Mouse (Mus musculus): Measurements from ENCODE around the gene Npc2. TPM values are rescaled to one million over a fixed set of nuclear protein-coding genes. Genes with fewer than 3 reads are reported as not detected.
A peak's percentile ranks its signal among the peaks of the same experiment; 100 is the strongest.

Npc2 gene
- total RNA-seq, 2 experiments from 2014 or later = 25.9 to 28.2 TPM

- no peak for TF ChIP-seq CTCF (conservative IDR thresholded peaks at IDR 0.05)
- no peak for DNase-seq (ENCODE audit: low spot score in 2 of 2)
- Histone ChIP-seq H3K27ac (no peak overlapping the region), H3K4me3 (no peak overlapping the region)
Observed at GRCm38 (mm10) chr12:84805228-84805842, 32.4 kb upstream of the Npc2 start.

GRCm38 (mm10) chr12:84802625-84803024 is 29.7 kb upstream of the Npc2 start:
- no peak overlapping the region for H3K27ac ChIP-seq
- TF ChIP-seq CTCF (conservative IDR thresholded peaks at IDR 0.05) = no peak
- DNase-seq (ENCODE audit: low spot score in 2 of 2) = no peak
- H3K4me3 ChIP-seq = no peak overlapping the region

GRCm38 (mm10) chr12:84801532-84802110 is 28.7 kb upstream of the Npc2 start:
- H3K4me3 ChIP-seq = no peak overlapping the region
- H3K27ac ChIP-seq = no peak overlapping the region
- no peak for TF ChIP-seq CTCF (conservative IDR thresholded peaks at IDR 0.05)
- DNase-seq (ENCODE audit: low spot score in 2 of 2) = no peak

- no peak overlapping the region for H3K4me3 ChIP-seq
- H3K27ac ChIP-seq = no peak overlapping the region
- no peak for DNase-seq (ENCODE audit: low spot score in 2 of 2)
- TF ChIP-seq CTCF (conservative IDR thresholded peaks at IDR 0.05) = no peak
Observed at GRCm38 (mm10) chr12:84800419-84800818, 27.5 kb upstream of the Npc2 start.

- TF ChIP-seq CTCF (conservative IDR thresholded peaks at IDR 0.05) = no peak
- DNase-seq (ENCODE audit: low spot score in 2 of 2) = no peak
- Histone ChIP-seq H3K4me3 (no peak overlapping the region), H3K27ac (no peak overlapping the region)
Observed at GRCm38 (mm10) chr12:84799086-84799485, 26.1 kb upstream of the Npc2 start.

GRCm38 (mm10) chr12:84794647-84795046 is 21.7 kb upstream of the Npc2 start:
- DNase-seq (ENCODE audit: low spot score in 2 of 2) = no peak
- no peak for TF ChIP-seq CTCF (conservative IDR thresholded peaks at IDR 0.05)
- no peak overlapping the region for H3K27ac ChIP-seq

GRCm38 (mm10) chr12:84792629-84793028 is 19.7 kb upstream of the Npc2 start:
- Histone ChIP-seq H3K4me3 (no peak overlapping the region), H3K27ac (no peak overlapping the region)
- no peak for DNase-seq (ENCODE audit: low spot score in 2 of 2)
- TF ChIP-seq CTCF (conservative IDR thresholded peaks at IDR 0.05) = no peak

More at GRCm38 (mm10) chr12:84794647-84795046, 21.7 kb upstream of the Npc2 start:
- no peak overlapping the region for H3K4me3 ChIP-seq

GRCm38 (mm10) chr12:84790853-84791252 is 17.9 kb upstream of the Npc2 start:
- Histone ChIP-seq H3K4me3 (no peak overlapping the region), H3K27ac (no peak overlapping the region)
- no peak for TF ChIP-seq CTCF (conservative IDR thresholded peaks at IDR 0.05)
- no peak for DNase-seq (ENCODE audit: low spot score in 2 of 2)

- H3K27ac ChIP-seq = no peak overlapping the region
- TF ChIP-seq CTCF (conservative IDR thresholded peaks at IDR 0.05) = no peak
- no peak overlapping the region for H3K4me3 ChIP-seq
- DNase-seq (ENCODE audit: low spot score in 2 of 2) = no peak
Observed at GRCm38 (mm10) chr12:84786091-84786490, 13.1 kb upstream of the Npc2 start.

- peak; percentile 92 for TF ChIP-seq CTCF (conservative IDR thresholded peaks at IDR 0.05)
- DNase-seq (ENCODE audit: low spot score in 2 of 2) = peak; percentile 86 to 92
- Histone ChIP-seq H3K27ac (no peak overlapping the region), H3K4me3 (0 out of 2 replicates have a peak overlapping the region, but pooled peaks have one; percentile 22)
Observed at GRCm38 (mm10) chr12:84784604-84785381, 11.8 kb upstream of the Npc2 start.

GRCm38 (mm10) chr12:84776229-84776628 is 3.3 kb upstream of the Npc2 start:
- no peak overlapping the region for H3K4me3 ChIP-seq
- DNase-seq (ENCODE audit: low spot score in 2 of 2) = no peak
- no peak for TF ChIP-seq CTCF (conservative IDR thresholded peaks at IDR 0.05)
- H3K27ac ChIP-seq = no peak overlapping the region

- Histone ChIP-seq H3K27ac (no peak overlapping the region), H3K4me3 (no peak overlapping the region)
- DNase-seq (ENCODE audit: low spot score in 2 of 2) = no peak
- no peak for TF ChIP-seq CTCF (conservative IDR thresholded peaks at IDR 0.05)
Observed at GRCm38 (mm10) chr12:84774376-84774775, 1.4 kb upstream of the Npc2 start.

- DNase-seq (ENCODE audit: low spot score in 2 of 2) = no peak
- Histone ChIP-seq H3K4me3 (peak overlapping the region; percentile 65), H3K27ac (peak overlapping the region; percentile 87)
- TF ChIP-seq CTCF (conservative IDR thresholded peaks at IDR 0.05) = no peak
Observed at GRCm38 (mm10) chr12:84773476-84773875, 524 bp upstream of the Npc2 start.

Measured in layer of hippocampus, adult 2 months (tissue).